Mouse (Mus musculus) CD8-positive naive resting alpha-beta T cell, adult 57 days (primary cell): ENCODE results near the gene Eral1. TPM values are rescaled to one million over a fixed set of nuclear protein-coding genes. Genes with fewer than 3 reads are reported as not detected.

Experiments
- total RNA-seq: library from RNA; stranded (reverse); gene quantifications from one replicate; pipeline ENCODE4 v1.2.4, GENCODE M21; 2023

Gene Eral1
- total RNA-seq, result 30.7 TPM

GRCm38 (mm10) chr11:78079961-78080921 is at the start of gene Eral1:
Eral1 (minus strand) TSS chr11:78080383.

GRCm38 (mm10) chr11:78094504-78095143 is 14.4 kb upstream of the Eral1 start, which contains the start of gene Fam222b:
Fam222b (plus strand) TSS chr11:78094660.

GRCm38 (mm10) chr11:78037831-78038752 is 42.1 kb downstream of the Eral1 start, which contains the start of gene Flot2:
Flot2 (plus strand) TSS chr11:78037931.

GRCm38 (mm10) chr11:78031947-78032808 is 48.0 kb downstream of the Eral1 start, which contains the start of gene Dhrs13:
Dhrs13 (plus strand) TSS chr11:78032280.

Other genes starting within 250 kb of the Eral1 start
- 0.64 TPM for gene Pipox, start 186.3 kb downstream of the Eral1 start, total RNA-seq
- gene Sez6, start 149.6 kb downstream of the Eral1 start, total RNA-seq, result not detected
- gene Phf12, start 97.6 kb downstream of the Eral1 start, total RNA-seq, result 135 TPM
- gene Dhrs13, start 48.1 kb downstream of the Eral1 start, total RNA-seq, result 3.9 TPM
- 23.8 TPM for gene Flot2, start 42.5 kb downstream of the Eral1 start, total RNA-seq
- 16.7 TPM for gene Fam222b, start 14.3 kb upstream of the Eral1 start, total RNA-seq
- gene Traf4, start 85.2 kb upstream of the Eral1 start, total RNA-seq, result 31.2 TPM
- 8.1 TPM for gene Nek8, start 96.3 kb upstream of the Eral1 start, total RNA-seq
- gene Tlcd1, start 96.3 kb upstream of the Eral1 start, total RNA-seq, result 3.4 TPM
- gene Rpl23a, start 103.2 kb upstream of the Eral1 start, total RNA-seq, result 3,868 TPM
- gene Rab34, start 108.0 kb upstream of the Eral1 start, total RNA-seq, result not detected
- not detected for gene Proca1, start 113.0 kb upstream of the Eral1 start, total RNA-seq
- gene Sdf2, start 165.4 kb upstream of the Eral1 start, total RNA-seq, result 55.7 TPM
- 83.6 TPM for gene Supt6, start 165.6 kb upstream of the Eral1 start, total RNA-seq
- gene 2610507B11Rik, start 181.4 kb upstream of the Eral1 start, total RNA-seq, result 114 TPM
- 3.3 TPM for gene BC030499, start 210.5 kb upstream of the Eral1 start, total RNA-seq
- gene Spag5, start 221.1 kb upstream of the Eral1 start, total RNA-seq, result 5.6 TPM
- 25.8 TPM for gene Aldoc, start 242.6 kb upstream of the Eral1 start, total RNA-seq
- gene Pigs, start 248.0 kb upstream of the Eral1 start, total RNA-seq, result 44.6 TPM